Mouse (Mus musculus) thymus, postnatal 25 days (tissue): ENCODE measurements at regions not wholly inside any gene's neighbourhood (a gene's known extent, or its start where the extent isn't known, plus 50 kb on each side); places are given as distances from the start of the nearest gene placed in this dataset.

Source experiments
- DNase-seq: peaks from one replicate; pipeline ENCODE4 v3.0.0; 2022

DNA sequence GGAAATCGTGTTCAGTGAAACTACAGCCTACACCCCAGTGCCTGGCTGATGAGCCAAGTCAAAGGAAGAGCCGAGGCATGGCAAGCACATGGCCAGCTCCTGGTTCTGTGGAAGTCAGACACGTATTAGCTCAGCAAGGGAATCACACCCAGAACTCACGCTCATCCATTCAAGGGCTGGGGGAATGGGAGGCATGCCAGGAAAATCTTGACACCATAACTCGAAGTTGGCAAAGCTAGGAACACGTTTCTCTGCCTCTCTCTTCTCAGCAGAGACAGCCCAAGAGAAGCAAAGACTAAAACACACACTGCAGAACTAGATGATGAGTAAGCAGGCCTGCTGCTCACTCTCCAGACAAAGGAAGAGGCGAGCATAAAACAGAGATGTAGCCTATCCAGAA, 53.5 kb upstream of the Ypel5 start:
- no peak for DNase-seq

DNA sequence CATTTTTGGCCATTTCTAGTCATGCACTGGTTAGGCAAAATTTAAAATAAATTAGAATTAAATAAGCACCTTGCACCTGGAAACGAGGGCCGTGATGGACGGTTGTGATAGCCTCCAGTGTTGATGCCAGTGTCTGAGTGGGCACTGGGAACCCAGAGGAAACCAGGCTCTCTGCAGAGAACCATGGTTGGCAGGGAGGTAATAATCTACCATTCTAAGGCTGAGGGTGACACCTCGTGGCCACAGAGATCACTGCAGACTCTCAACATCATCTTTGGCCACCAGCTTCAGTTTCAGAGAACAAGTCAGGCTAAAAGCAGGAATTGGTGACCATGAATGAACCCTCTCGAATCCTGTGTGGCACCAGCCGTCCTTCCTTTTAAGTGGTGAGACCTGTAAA, 54.5 kb upstream of the Ypel5 start:
- DNase-seq: peak; percentile 53

DNA sequence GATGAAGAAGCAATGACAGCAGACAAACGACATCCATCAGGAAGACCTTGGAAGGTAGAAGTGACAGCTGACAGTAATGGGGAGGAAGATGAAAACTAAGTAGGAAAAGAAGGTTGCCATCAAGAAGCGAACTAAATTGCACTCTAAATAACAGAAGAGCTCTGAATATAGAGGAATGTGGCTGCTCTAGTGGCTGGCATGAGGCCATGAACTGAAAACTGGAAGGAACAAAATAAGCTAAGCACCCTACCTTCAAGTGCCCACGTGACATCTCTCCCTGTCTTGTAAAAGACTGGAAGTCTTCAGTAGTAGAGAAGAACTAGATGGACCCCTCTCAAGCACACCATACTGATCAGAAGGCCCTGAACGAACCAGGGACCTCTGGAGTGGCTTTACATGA, 68.0 kb upstream of the Ypel5 start:
- DNase-seq: no peak

DNA sequence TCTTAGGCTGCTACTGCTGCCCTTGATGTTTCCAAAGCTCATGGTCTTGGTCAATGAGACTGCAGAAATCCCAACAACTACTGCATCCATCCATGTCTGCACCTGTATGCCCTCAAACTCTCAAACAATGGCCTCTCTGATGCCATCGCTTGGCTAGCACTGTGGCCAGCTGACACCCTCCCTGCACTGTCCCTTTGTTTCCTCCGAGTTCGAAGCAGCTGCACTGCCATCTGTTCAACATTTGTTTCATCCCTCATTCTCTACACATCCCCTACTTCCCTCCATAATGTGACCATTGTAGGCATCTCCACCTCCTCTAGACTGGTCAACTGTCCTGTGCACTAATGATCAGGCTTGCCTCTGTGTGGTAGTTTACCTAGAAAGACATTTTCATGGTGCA, 75.3 kb upstream of the Ypel5 start:
- DNase-seq: no peak

DNA sequence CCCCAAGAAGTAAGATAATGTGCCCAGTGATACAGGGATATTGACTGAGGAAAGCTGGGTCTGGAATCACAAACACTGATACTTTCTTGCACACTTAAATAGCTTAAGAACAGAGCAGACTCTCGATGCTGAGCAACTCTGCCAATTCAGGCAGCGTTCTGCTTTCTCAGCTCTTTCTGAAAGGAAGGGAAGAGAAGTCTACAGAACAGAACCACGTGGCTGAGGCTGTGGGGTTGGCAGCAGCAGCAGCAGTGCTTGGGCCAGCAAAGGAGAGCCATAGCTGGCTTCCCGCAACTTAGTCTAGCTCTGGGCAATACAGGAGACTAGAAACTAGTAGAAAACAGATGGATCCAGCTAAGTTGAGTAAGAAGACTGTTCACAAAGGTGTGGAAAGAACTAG, 89.8 kb upstream of the Ypel5 start:
- DNase-seq: no peak

DNA sequence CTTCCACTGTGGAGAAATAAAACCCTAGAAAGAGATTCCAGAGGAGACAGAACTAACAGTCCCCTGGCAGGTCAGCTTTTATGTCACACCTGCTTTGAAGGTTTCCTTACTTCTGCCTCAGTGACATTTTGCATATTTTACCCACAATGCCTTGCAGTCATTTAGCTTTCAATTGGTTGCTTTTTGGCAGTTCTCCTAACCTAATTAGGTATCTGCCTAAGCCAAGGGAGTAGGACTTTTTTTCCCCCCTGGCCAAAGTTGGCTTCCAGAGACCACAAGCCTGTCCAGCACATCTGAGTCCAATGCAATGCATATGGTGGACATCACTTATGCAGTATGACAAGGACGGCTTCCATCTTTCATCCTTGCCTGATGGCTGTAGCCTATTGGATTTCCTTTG, 103.2 kb upstream of the Ypel5 start:
- no peak for DNase-seq

DNA sequence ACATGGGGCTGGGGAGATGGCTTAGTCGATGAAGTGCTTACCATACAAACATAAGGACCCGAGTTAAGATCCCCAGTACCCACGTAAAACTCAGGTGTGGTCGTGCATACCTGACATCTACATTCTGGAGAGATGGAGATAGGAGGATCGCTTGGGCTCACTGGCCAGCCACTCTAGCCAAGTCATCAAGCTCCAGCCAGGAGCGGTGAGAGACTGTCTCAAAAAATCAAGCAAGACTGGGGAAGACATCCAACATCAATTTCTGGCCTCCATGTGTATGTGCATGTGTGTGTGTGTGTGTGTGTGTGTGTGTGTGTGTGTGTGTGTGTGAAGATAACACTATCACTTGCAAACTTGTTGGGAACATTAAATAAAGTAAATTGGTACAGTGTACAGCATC, 104.6 kb upstream of the Ypel5 start:
- DNase-seq: no peak

DNA sequence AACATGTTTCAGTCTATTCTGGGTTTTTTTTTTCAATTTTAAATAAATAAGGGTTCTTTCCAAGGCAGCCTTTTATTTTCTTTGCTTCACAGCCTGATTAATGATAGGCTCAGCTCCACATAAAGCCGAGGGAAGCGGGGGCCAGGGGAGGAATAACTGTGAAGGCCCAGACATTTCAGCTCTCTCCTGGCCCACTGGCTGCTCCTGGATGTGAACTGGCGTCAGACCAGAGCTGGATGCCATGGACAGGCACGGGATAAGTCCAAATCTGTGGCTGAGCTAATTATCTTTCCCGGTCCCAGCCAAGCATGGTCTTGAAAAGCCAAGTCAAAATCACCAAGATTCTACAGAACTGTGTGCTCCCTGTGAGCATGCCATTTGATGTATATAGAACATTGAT, 105.1 kb upstream of the Ypel5 start:
- no peak for DNase-seq

DNA sequence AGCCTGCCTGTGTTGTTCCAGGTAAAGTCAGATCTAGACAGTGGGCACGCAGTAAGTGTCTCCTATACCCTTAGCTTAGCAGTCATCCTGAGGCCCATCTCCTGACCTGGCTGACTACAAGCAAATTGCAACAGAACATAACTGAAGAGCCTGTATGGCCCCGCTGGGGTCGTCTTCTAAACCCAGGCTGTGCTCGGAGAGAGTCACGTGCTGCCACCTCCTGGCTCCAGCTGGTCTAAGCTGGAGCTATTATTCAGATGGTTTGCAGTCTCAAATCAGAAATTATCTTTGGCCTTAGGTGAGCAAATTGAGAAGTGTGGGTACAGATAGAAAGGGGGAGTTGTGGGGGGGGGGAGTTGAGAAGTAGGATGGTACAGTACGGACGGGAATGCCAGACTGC, 115.5 kb upstream of the Ypel5 start:
- DNase-seq: no peak

DNA sequence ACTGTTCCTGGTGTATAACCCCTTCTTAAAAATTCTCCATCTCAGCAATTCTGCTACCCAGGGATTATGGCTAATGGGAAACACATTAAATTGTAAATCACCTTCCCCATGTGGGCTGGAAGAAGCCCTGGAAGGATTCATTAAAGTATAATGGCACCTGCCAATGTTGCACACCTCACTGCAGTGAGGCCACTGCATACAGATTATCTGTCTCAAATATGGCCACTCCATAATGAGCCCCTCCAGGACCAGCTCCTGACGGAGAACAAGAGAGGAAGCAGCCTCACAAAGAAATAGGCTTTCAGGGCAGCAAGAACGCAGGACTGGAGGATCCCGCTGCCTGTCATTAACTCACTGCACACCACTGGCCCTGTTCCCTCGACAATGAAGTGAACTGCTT, 115.2 kb upstream of the Alk start:
- DNase-seq: no peak

DNA sequence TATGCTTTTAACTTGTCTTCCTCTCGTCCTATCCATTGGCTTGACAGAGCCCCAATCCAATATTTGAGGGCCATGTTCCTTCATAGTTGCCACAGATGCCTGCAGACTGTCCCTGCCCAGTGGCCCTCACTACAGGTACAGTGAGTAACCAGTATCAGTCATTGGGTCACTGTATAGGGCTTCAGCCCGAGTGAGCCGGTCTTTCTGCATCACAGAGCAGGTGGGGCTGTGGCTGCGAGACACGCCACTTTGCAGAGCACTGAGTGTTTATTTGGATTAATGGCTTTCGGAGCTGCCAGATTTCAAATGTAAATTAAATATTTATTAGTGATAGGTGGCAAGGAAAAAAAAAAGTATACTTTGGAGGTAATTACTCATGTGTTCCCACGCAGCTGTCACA, 87.2 kb upstream of the Alk start:
- no peak for DNase-seq

DNA sequence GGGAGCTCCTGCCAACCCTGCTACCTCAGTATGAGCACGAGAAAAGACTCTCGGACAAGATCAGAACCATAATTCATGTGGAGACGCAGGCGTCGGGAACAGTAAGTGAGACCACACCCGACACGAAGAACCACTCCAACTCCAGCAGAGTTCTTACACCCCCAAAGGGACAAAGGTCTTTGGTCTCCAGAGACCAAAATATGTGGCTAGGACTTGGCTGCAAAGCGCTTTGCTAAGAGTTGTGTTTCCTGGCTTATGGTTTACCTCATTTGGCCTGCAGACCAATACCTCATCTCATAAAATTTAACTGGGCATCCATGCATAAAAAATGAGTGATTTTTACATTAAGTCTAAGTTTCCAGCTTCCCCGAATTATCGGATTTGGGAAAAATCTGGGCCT, 85.2 kb upstream of the Alk start:
- DNase-seq: no peak

DNA sequence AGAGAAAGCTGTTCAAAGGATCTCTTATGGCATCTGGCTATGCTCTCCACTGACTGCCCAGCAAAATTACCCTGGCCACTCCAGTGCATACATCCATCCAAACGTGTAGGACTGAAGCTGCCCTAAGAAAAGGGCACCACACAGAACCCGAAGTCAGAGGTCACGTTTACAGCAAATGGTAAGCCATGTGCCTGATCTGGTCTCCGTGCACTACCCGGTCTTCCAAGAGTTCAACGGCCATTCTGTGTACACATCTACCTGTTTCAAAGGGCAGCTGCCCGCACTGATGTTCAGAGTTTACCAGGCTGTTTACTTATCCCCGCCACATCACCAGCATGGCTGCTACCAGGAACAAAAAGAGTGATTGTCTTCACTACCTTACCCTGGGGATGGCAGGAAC, 84.4 kb upstream of the Alk start:
- DNase-seq: no peak

DNA sequence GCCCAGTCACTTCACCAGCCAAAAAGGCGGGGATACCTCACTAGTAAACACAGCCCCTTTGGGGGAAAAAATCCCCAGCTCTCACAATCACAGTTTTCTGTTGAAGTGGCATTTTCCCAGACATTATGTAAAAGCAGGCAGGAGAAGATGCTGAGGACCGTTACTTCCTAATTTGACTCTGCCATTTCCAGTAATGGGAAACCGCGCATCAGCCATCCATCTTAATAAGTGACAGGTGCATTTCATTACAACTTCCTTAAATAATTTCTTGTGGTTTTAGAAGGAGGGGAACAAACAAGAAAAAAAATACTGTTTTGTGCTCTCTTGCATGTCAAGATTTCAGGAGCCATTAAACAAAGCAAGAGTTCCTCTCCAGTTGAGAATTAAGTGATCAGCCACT, 70.2 kb upstream of the Alk start:
- DNase-seq: no peak

DNA sequence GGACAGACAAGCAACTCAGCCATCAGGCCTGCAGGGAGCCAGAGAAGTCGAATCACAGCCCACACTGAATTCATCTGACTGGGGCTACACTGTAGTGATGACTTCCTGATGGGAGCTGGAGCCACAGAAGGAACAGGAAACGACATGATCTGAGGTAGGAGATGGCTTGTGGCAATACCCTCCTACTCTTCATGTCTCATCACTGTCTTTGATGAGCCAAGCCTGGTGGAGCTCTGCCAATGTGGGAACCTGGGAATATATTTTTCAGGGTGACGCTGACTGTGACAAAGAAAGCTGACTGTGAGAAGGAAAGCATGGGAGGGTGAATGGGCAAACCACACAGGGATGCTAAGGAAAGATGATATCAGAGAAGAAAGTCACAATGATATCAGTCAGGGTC, 67.6 kb upstream of the Alk start:
- DNase-seq: no peak

DNA sequence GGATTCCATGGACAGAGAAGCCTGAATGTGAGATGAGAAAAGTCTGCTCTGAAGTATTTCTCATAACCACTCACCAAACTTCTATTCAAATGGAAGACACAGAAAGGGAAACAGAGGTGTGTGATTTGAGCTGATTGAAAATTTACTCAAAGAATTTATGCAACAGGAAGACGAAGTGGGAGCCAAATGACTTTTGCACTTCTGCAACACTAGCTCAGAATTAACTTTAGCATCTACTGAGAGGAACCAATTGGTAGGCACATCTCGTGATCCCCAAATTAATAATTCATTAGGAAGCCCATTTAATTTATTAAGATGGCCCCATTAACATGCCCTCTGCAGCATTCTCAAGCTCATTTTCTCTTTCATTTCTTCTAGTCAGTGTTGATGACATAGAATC, 62.5 kb upstream of the Alk start:
- no peak for DNase-seq

DNA sequence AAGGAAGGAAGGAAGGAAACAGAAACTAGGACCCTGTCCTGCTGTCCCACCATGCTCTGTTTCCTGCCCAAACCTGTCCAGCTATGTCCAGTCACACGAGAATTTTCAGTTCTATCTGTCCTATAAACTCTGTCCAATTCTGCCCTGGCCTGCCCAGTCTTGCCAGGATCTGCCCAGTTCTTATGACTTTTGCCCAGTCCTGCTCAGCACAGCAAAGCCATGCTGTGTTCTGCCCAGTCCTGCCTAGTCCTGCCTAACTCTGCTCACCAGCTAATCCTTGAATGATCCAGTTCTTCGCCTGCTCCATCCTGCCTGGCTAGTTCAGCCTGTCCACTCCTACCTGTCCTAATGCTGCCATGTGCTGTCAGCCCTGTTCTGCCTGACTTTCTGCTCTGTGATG, 57.3 kb upstream of the Alk start:
- DNase-seq: no peak

DNA sequence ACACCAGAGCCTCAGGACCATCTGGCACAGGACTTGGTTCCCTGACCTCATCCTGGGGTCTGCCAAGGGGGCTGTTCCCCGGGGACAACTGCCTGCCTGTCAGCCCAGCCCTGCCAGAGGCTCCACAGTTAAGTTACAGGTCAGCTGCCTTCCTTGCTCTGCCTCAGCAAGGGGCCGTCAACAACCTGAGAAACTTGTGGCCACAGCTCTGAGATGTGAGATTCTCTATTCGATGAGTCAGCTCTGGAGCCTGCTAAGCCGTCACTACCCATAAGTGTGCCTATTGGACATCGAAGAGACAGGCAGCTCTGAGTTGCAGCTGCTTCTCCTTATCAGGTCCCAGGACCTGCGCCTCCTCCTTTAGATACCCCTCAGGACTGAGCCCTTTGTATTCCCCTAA, 54.3 kb upstream of the Alk start:
- DNase-seq: no peak

DNA sequence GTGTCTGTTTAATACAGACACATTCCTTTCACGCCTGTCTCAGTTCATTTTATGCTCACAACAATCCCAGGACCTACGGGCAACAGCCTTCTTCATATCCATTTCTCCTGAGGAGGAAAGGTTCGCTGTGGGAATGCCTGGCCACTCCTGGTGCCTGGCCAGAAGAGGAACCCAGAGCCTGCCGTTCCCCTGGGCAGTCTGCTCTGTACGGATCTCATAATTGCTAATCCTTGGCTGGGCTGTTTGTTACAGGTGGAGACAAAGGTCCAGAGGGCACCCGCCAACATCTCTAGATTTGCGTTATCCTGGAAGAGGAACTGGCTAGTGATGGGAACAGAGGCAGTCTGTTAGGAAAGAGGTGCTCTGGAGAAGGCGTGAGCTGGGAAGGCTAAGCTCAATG, 53.4 kb upstream of the Alk start:
- DNase-seq: no peak
